Mouse (Mus musculus) ES-E14 (cell line): ENCODE measurements around the gene Tnnt2. TPM values are rescaled to one million over a fixed set of nuclear protein-coding genes. Genes with fewer than 3 reads are reported as not detected.

Experiments
- DNase-seq: peaks from one replicate; pipeline ENCODE4 v3.0.0-alpha.2; 2013; ENCODE audit warnings: low read depth, low spot score
- H3K27ac ChIP-seq: 2 replicates; pipeline ENCODE4 v1.5.1; 2012; ENCODE audit warnings: low read depth, mild to moderate bottlenecking, low read length, moderate library complexity, mixed read lengths; ENCODE audit not compliant: poor library complexity, insufficient read depth, severe bottlenecking
- H3K36me3 ChIP-seq: 2 replicates; pipeline ENCODE4 v1.6.1; 2012; ENCODE audit warnings: mild to moderate bottlenecking, low read length, moderate library complexity, mixed read lengths; ENCODE audit not compliant: control insufficient read depth, poor library complexity, insufficient read depth, severe bottlenecking
- H3K4me1 ChIP-seq, 2 experiments: fragments of 150-350 bp in 1 of 2; sonication (generic) in 1 of 2; 2 replicates each; pipeline ENCODE4 v1.6.1; 2012; ENCODE audit warnings: low read length in 2 of 2, mild to moderate bottlenecking in 1 of 2, mixed read lengths in 1 of 2; ENCODE audit not compliant: control insufficient read depth in 2 of 2, insufficient read depth in 2 of 2, poor library complexity in 1 of 2
- H3K4me3 ChIP-seq, 2 experiments: fragments of 150-350 bp in 1 of 2; sonication (generic) in 1 of 2; 2 replicates each; pipeline ENCODE4 v1.5.1; 2012; ENCODE audit warnings: low read length in 2 of 2, low read depth in 1 of 2, mild to moderate bottlenecking in 1 of 2, mixed read lengths in 1 of 2; ENCODE audit not compliant: insufficient read depth in 1 of 2, poor library complexity in 1 of 2, severe bottlenecking in 1 of 2
- H3K9ac ChIP-seq: 2 replicates; pipeline ENCODE4 v1.6.1; 2012; ENCODE audit warnings: low read depth, mild to moderate bottlenecking, low read length, mixed read lengths; ENCODE audit not compliant: poor library complexity, insufficient read depth, severe bottlenecking
- H3K9me3 ChIP-seq: fragments of 150-350 bp; sonication (generic); 2 replicates; pipeline ENCODE4 v1.6.1; 2012; ENCODE audit warnings: low read depth, mild to moderate bottlenecking, low read length; ENCODE audit not compliant: control insufficient read depth, insufficient read depth
- CHD2 ChIP-seq: IDR thresholded peaks from 2 replicates; pipeline ENCODE4 v1.6.1; 2014; ENCODE audit warnings: mild to moderate bottlenecking, low read depth, low read length, inconsistent platforms
- HCFC1 ChIP-seq: IDR thresholded peaks from 2 replicates; pipeline ENCODE4 v1.6.1; 2012; ENCODE audit warnings: low read length, inconsistent platforms, borderline replicate concordance; ENCODE audit not compliant: insufficient read depth
- MAFK ChIP-seq: IDR thresholded peaks from 2 replicates; pipeline ENCODE4 v1.6.1; 2014; ENCODE audit warnings: mild to moderate bottlenecking, low read depth, low read length, inconsistent platforms; ENCODE audit not compliant: insufficient read depth
- ZC3H11A ChIP-seq: IDR thresholded peaks from 2 replicates; pipeline ENCODE4 v1.6.1; 2012; ENCODE audit warnings: low read depth, mild to moderate bottlenecking, inconsistent platforms, low read length, borderline replicate concordance
- ZNF384 ChIP-seq: IDR thresholded peaks from 2 replicates; pipeline ENCODE4 v1.6.1; 2012; ENCODE audit warnings: low read depth, low read length, inconsistent platforms
- in situ Hi-C, 2 experiments: fragments of 600-800 bp; cut with MboI; formaldehyde crosslinking; loops; one replicate each; pipeline ENCODE4 v1.15.1; 2025; ENCODE audit warnings: low sequenced_read_pairs in 2 of 2, inconsistent platforms in 1 of 2; ENCODE audit not compliant: unreplicated experiment in 2 of 2
- total RNA-seq: library from RNA; depleted of rRNA; stranded (reverse); fragments of 300-350 nt; gene quantifications from 2 replicates; pipeline ENCODE4 v1.2.3, GENCODE M21; 2012; rRNA removed

Gene Tnnt2
- total RNA-seq, 1 experiment: 2.5 TPM

GRCm38 (mm10) chr1:135899295-135899694 is 63.1 kb downstream of the Tnnt2 start:
- H3K9ac ChIP-seq: no peak overlapping the region
- no peak overlapping the region for H3K27ac ChIP-seq
- no peak for TF ChIP-seq ZNF384
- TF ChIP-seq CHD2: no peak
- no peak for TF ChIP-seq ZC3H11A
- no peak for TF ChIP-seq HCFC1
- no peak for TF ChIP-seq MAFK
- no peaks in the 10 kb centered on the region for H3K36me3 ChIP-seq
- no peaks in the 10 kb centered on the region for H3K4me1 ChIP-seq
- no peak overlapping the region for H3K4me3 ChIP-seq
- in situ Hi-C loops: no loop called here
- no peaks in the 10 kb centered on the region for H3K9me3 ChIP-seq
- DNase-seq: no peak

- Histone ChIP-seq H3K9me3 (no peaks in the 10 kb centered on the region), H3K36me3 (no peaks in the 10 kb centered on the region), H3K9ac (no peak overlapping the region), H3K4me1 (no peaks in the 10 kb centered on the region), H3K27ac (no peak overlapping the region), H3K4me3 (no peak overlapping the region)
- in situ Hi-C loops: no loop called here
- no peak for TF ChIP-seq ZC3H11A
- no peak for TF ChIP-seq ZNF384
- TF ChIP-seq HCFC1: no peak
- no peak for TF ChIP-seq CHD2
- no peak for TF ChIP-seq MAFK
- DNase-seq: no peak
Observed at GRCm38 (mm10) chr1:135899991-135900515, 63.9 kb downstream of the Tnnt2 start.

Other genes starting within 250 kb of the Tnnt2 start
- gene Nav1, start 229.1 kb upstream of the Tnnt2 start, total RNA-seq: 10.4 and 11.4 TPM in 2 replicates
- gene Csrp1, start 116.3 kb upstream of the Tnnt2 start, total RNA-seq: 91.6 and 131 TPM in 2 replicates
- 51.1 and 70.7 TPM in 2 replicates for gene Phlda3, start 70.2 kb upstream of the Tnnt2 start, total RNA-seq
- gene Tnni1, start 56.9 kb upstream of the Tnnt2 start, total RNA-seq: 1.1 and 1.6 TPM in 2 replicates
- 5.2 and 9.0 TPM in 2 replicates for gene Lad1, start 17.8 kb upstream of the Tnnt2 start, total RNA-seq
- 0.05 and 0.09 TPM in 2 replicates for gene Pkp1, start 82.9 kb downstream of the Tnnt2 start, total RNA-seq
- gene Igfn1, start 170.0 kb downstream of the Tnnt2 start, total RNA-seq: 0.04 TPM in 1 of 2 replicates, not detected in the other
- 52.8 and 74.5 TPM in 2 replicates for gene Tmem9, start 171.8 kb downstream of the Tnnt2 start, total RNA-seq
- gene Ascl5, start 214.4 kb downstream of the Tnnt2 start, total RNA-seq: not detected in 2 replicates
- gene Cacna1s, start 216.4 kb downstream of the Tnnt2 start, total RNA-seq: 15.8 and 17.2 TPM in 2 replicates